Mouse (Mus musculus) embryonic facial prominence, embryonic 10.5 days (tissue): ENCODE results near the gene Laptm5. TPM values are rescaled to one million over a fixed set of nuclear protein-coding genes. Genes with fewer than 3 reads are reported as not detected.

Experiments
- DNase-seq: peaks from one replicate; pipeline ENCODE4 v3.0.0-alpha.2; 2017; ENCODE audit warnings: low spot score
- H3K27ac ChIP-seq: fragments of 300-500 bp; sonication (generic); replicated peaks from 2 replicates; pipeline ENCODE4 v1.5.1; 2016; ENCODE audit warnings: mild to moderate bottlenecking
- H3K27me3 ChIP-seq: fragments of 300-500 bp; sonication (generic); replicated peaks from 2 replicates; pipeline ENCODE4 v1.6.1; 2016; ENCODE audit warnings: low read depth, mild to moderate bottlenecking; ENCODE audit not compliant: poor library complexity, severe bottlenecking
- H3K36me3 ChIP-seq: fragments of 300-500 bp; sonication (generic); replicated peaks from 2 replicates; pipeline ENCODE4 v1.6.1; 2016; ENCODE audit warnings: mild to moderate bottlenecking, moderate library complexity
- H3K4me1 ChIP-seq: fragments of 300-500 bp; sonication (generic); 2 replicates; pipeline ENCODE4 v1.6.1; 2016
- H3K4me3 ChIP-seq: fragments of 300-500 bp; sonication (generic); 2 replicates; pipeline ENCODE4 v1.5.1; 2016; ENCODE audit warnings: mild to moderate bottlenecking, moderate library complexity
- H3K9me3 ChIP-seq: fragments of 300-500 bp; sonication (generic); 2 replicates; pipeline ENCODE4 v1.6.1; 2016; ENCODE audit warnings: mild to moderate bottlenecking
- WGBS: fragments of 180-500 bp; shearing (Covaris S2); methylation state at CpG from one replicate; pipeline ENCODE4 v1.1.7; 2016; 5-methylcytosine and 5-hydroxymethylcytosine counted together
- polyA plus RNA-seq: library from polyadenylated mRNA; unstranded; fragments of >200 nt; fragmentation: Nextera tagmentation; extraction: Ambion mirVana; gene quantifications from 2 replicates; pipeline ENCODE4 v1.2.1, GENCODE M21; 2016

Gene Laptm5
- 13.0 and 16.4 TPM in 2 replicates for polyA plus RNA-seq

GRCm38 (mm10) chr4:130913077-130913476 is at the start of gene Laptm5:
Laptm5 (plus strand) TSS chr4:130913125.
- no peaks in the 10 kb centered on the region for H3K9me3 ChIP-seq
- 66% methylated on average over 11 of the region's 11 CpGs for WGBS
- H3K27ac ChIP-seq, result peak within 1 kb of the TSS; percentile 48
- DNase-seq, result no peak
- no peak within 1 kb of the TSS for H3K4me3 ChIP-seq
- no peaks in the 10 kb centered on the region for H3K36me3 ChIP-seq
- no peaks in the 10 kb centered on the region for H3K27me3 ChIP-seq
- H3K4me1 ChIP-seq, result peaks cover 54% of the 10 kb centered on the region

- WGBS, result 20% methylated on average over 9 of the region's 9 CpGs
- Histone ChIP-seq H3K4me1 (peaks cover 45% of the 10 kb centered on the region), H3K9me3 (no peaks in the 10 kb centered on the region), H3K27ac (no peak overlapping the region), H3K36me3 (no peaks in the 10 kb centered on the region), H3K4me3 (no peak overlapping the region), H3K27me3 (peaks cover 92% of the 10 kb centered on the region)
- DNase-seq, result no peak
These were observed 47.5 kb upstream of the Laptm5 start for GRCm38 (mm10) chr4:130865460-130865859.

- Histone ChIP-seq H3K4me1 (peaks cover 45% of the 10 kb centered on the region), H3K27ac (0 out of 2 replicates have a peak overlapping the region, but pooled peaks have one; percentile 4), H3K36me3 (no peaks in the 10 kb centered on the region), H3K27me3 (peaks cover 87% of the 10 kb centered on the region), H3K9me3 (no peaks in the 10 kb centered on the region), H3K4me3 (no peak overlapping the region)
- WGBS, result 23% methylated on average over 8 of the region's 8 CpGs
- DNase-seq, result peak; percentile 78
These were observed 47.0 kb upstream of the Laptm5 start for GRCm38 (mm10) chr4:130865901-130866371.

- Histone ChIP-seq H3K27me3 (peaks cover 67% of the 10 kb centered on the region), H3K27ac (0 out of 2 replicates have a peak overlapping the region, but pooled peaks have one; percentile 8)
These were observed 45.0 kb upstream of the Laptm5 start for GRCm38 (mm10) chr4:130867940-130868339.

GRCm38 (mm10) chr4:130868803-130869202 is 44.1 kb upstream of the Laptm5 start:
- 58% methylated on average over 5 of the region's 5 CpGs for WGBS
- no peaks in the 10 kb centered on the region for H3K36me3 ChIP-seq
- H3K4me3 ChIP-seq, result no peak overlapping the region
- DNase-seq, result no peak
- no peak overlapping the region for H3K27ac ChIP-seq
- no peaks in the 10 kb centered on the region for H3K9me3 ChIP-seq
- H3K27me3 ChIP-seq, result peaks cover 60% of the 10 kb centered on the region
- H3K4me1 ChIP-seq, result peaks cover 40% of the 10 kb centered on the region

More at GRCm38 (mm10) chr4:130867940-130868339, 45.0 kb upstream of the Laptm5 start:
- Histone ChIP-seq H3K9me3 (no peaks in the 10 kb centered on the region), H3K4me3 (no peak overlapping the region), H3K36me3 (no peaks in the 10 kb centered on the region), H3K4me1 (peaks cover 40% of the 10 kb centered on the region)
- WGBS, result 74% methylated on average over 6 of the region's 6 CpGs
- no peak for DNase-seq

- 31% methylated on average over 11 of the region's 11 CpGs for WGBS
- H3K9me3 ChIP-seq, result no peaks in the 10 kb centered on the region
- peaks cover 49% of the 10 kb centered on the region for H3K4me1 ChIP-seq
- no peak overlapping the region; the same call in 1 of the 2 replicates for H3K27ac ChIP-seq
- no peaks in the 10 kb centered on the region for H3K36me3 ChIP-seq
- DNase-seq, result no peak
- no peak overlapping the region for H3K4me3 ChIP-seq
- H3K27me3 ChIP-seq, result peaks cover 60% of the 10 kb centered on the region
These were observed 40.5 kb upstream of the Laptm5 start for GRCm38 (mm10) chr4:130872414-130872813.

- no peak overlapping the region for H3K27ac ChIP-seq
- H3K36me3 ChIP-seq, result no peaks in the 10 kb centered on the region
- no peak overlapping the region for H3K4me3 ChIP-seq
- H3K9me3 ChIP-seq, result no peaks in the 10 kb centered on the region
- DNase-seq, result no peak
- peaks cover 50% of the 10 kb centered on the region for H3K4me1 ChIP-seq
- WGBS, result 78% methylated on average over 5 of the region's 5 CpGs
- peaks cover 53% of the 10 kb centered on the region for H3K27me3 ChIP-seq
These were observed 39.5 kb upstream of the Laptm5 start for GRCm38 (mm10) chr4:130873440-130873839.

- H3K4me3 ChIP-seq, result no peak overlapping the region
- no peaks in the 10 kb centered on the region for H3K9me3 ChIP-seq
- DNase-seq, result no peak
- H3K36me3 ChIP-seq, result no peaks in the 10 kb centered on the region
- H3K4me1 ChIP-seq, result peaks cover 59% of the 10 kb centered on the region
- H3K27ac ChIP-seq, result peak overlapping the region; percentile 48; the same call in 1 of the 2 replicates
- WGBS, result 29% methylated on average over 10 of the region's 10 CpGs
- peaks cover 47% of the 10 kb centered on the region for H3K27me3 ChIP-seq
These were observed 38.3 kb upstream of the Laptm5 start for GRCm38 (mm10) chr4:130874601-130875000.

GRCm38 (mm10) chr4:130876016-130876726 is 36.8 kb upstream of the Laptm5 start:
- H3K4me1 ChIP-seq, result peaks cover 68% of the 10 kb centered on the region
- 50% methylated on average over 14 of the region's 14 CpGs for WGBS
- H3K27ac ChIP-seq, result peak overlapping the region; percentile 44
- no peaks in the 10 kb centered on the region for H3K9me3 ChIP-seq
- no peak overlapping the region for H3K4me3 ChIP-seq
- no peaks in the 10 kb centered on the region for H3K36me3 ChIP-seq
- peaks cover 41% of the 10 kb centered on the region for H3K27me3 ChIP-seq
- DNase-seq, result peak; percentile 45

GRCm38 (mm10) chr4:130878273-130879047 is 34.5 kb upstream of the Laptm5 start:
- Histone ChIP-seq H3K27ac (peak overlapping the region; percentile 86), H3K4me3 (peak overlapping the region; percentile 44), H3K4me1 (peaks cover 78% of the 10 kb centered on the region), H3K36me3 (no peaks in the 10 kb centered on the region), H3K27me3 (peaks cover 60% of the 10 kb centered on the region), H3K9me3 (no peaks in the 10 kb centered on the region)
- peak; percentile 95 for DNase-seq
- WGBS, result 4% methylated on average over 21 of the region's 21 CpGs

GRCm38 (mm10) chr4:130879048-130879384 is 33.9 kb upstream of the Laptm5 start:
- WGBS, result 24% methylated on average over 1 of the region's 1 CpGs
- Histone ChIP-seq H3K4me3 (peak overlapping the region; percentile 44), H3K27me3 (peaks cover 56% of the 10 kb centered on the region)

GRCm38 (mm10) chr4:130881336-130881735 is 31.6 kb upstream of the Laptm5 start:
- Histone ChIP-seq H3K36me3 (no peaks in the 10 kb centered on the region), H3K27me3 (peaks cover 32% of the 10 kb centered on the region; the same call in 1 of the 2 replicates), H3K4me3 (no peak overlapping the region), H3K9me3 (no peaks in the 10 kb centered on the region), H3K4me1 (peaks cover 74% of the 10 kb centered on the region), H3K27ac (peak overlapping the region; percentile 51; the same call in 1 of the 2 replicates)
- 60% methylated on average over 5 of the region's 5 CpGs for WGBS
- DNase-seq, result no peak

More at GRCm38 (mm10) chr4:130879048-130879384, 33.9 kb upstream of the Laptm5 start:
- H3K4me1 ChIP-seq, result peaks cover 83% of the 10 kb centered on the region
- no peaks in the 10 kb centered on the region for H3K9me3 ChIP-seq
- no peak for DNase-seq
- H3K36me3 ChIP-seq, result no peaks in the 10 kb centered on the region
- peak overlapping the region; percentile 86 for H3K27ac ChIP-seq
